Mouse (Mus musculus) layer of hippocampus, postnatal 36 days (tissue): ENCODE data around the gene Gfod1. TPM values are rescaled to one million over a fixed set of nuclear protein-coding genes. Genes with fewer than 3 reads are reported as not detected.

ENCODE experiments used
- DNase-seq, 2 experiments: peaks; one replicate each; pipeline ENCODE4 v3.0.0; 2022
- total RNA-seq, 2 experiments: library from RNA; stranded (reverse); gene quantifications; 2 replicates each; pipeline ENCODE4 v1.2.3; 2021

The Gfod1 gene
- total RNA-seq, 2 experiments from 2014 or later = 98.0 to 109 TPM

- no peak for DNase-seq
Observed at GRCm38 (mm10) chr13:43149661-43150060, 154.3 kb downstream of the Gfod1 start.

- DNase-seq = no peak
Observed at GRCm38 (mm10) chr13:43148692-43149091, 155.3 kb downstream of the Gfod1 start.

GRCm38 (mm10) chr13:43146515-43147258, 157.3 kb downstream of the Gfod1 start:
- DNase-seq = no peak

Other genes starting within 250 kb of the Gfod1 start
- gene Tbc1d7, start 132.7 kb downstream of the Gfod1 start, total RNA-seq = 10 to 100 TPM; 26.2 to 27.2 TPM
- gene Sirt5, start 61.3 kb upstream of the Gfod1 start, total RNA-seq = 10 to 100 TPM; 16.9 to 18.8 TPM
- gene Nol7, start 94.2 kb upstream of the Gfod1 start, total RNA-seq = 10 to 100 TPM; 78.6 to 84.6 TPM
- 10 to 100 TPM; 89.2 to 90.1 TPM for gene Ranbp9, start 177.1 kb upstream of the Gfod1 start, total RNA-seq